Mouse (Mus musculus): Measurements from ENCODE around the gene Mlh1. TPM values are rescaled to one million over a fixed set of nuclear protein-coding genes. Genes with fewer than 3 reads are reported as not detected.

The Mlh1 gene
- total RNA-seq, 2 experiments from 2014 or later: 5.1 to 6.4 TPM

GRCm38 (mm10) chr9:111204601-111205375 lies 66.8 kb downstream of the Mlh1 start:
- DNase-seq: no peak
- no peak for TF ChIP-seq CTCF (IDR thresholded peaks at IDR 0.05)
- intact Hi-C loops (cut with DNase I): loop anchor here (10.0 kb wide), 1 partner anchor 110 kb away; no protein-coding TSS in a partner anchor
- peak overlapping the region; percentile 66 for H3K27ac ChIP-seq
- 0 out of 2 replicates have a peak overlapping the region, but pooled peaks have one; percentile 5 for H3K4me3 ChIP-seq

DNA sequence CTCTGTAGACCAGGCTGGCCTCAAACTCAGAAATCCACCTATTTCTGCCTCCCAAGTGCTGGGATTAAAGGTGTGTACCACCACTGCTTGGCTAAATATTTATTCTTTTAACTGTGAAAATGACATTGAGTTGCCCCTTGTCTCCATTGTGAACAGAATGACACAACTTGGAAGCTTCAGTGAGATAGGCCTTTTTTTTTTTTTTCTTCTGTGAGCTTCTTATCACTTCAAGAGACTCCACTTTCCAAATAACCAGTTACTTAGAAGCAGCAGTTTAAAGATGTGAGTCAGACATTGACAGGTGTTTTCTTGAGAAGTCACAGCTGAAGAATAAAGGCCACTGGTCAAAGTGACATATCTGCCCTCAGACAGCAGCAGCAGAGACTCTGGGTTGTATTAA lies 71.4 kb downstream of the Mlh1 start:
- DNase-seq: no peak
- no peak for TF ChIP-seq CTCF (IDR thresholded peaks at IDR 0.05)
- H3K4me3 ChIP-seq: no peak overlapping the region
- intact Hi-C loops (cut with DNase I): loop anchor here (10.0 kb wide), 1 partner anchor 105 kb away; no protein-coding TSS in a partner anchor
- H3K27ac ChIP-seq: no peak overlapping the region

- H3K4me3 ChIP-seq: no peak overlapping the region
- no peak for DNase-seq
- intact Hi-C loops (cut with DNase I): no loop called here
- no peak overlapping the region for H3K27ac ChIP-seq
- no peak for TF ChIP-seq CTCF (IDR thresholded peaks at IDR 0.05)
Measured at GRCm38 (mm10) chr9:111198332-111198731, 73.3 kb downstream of the Mlh1 start.

DNA sequence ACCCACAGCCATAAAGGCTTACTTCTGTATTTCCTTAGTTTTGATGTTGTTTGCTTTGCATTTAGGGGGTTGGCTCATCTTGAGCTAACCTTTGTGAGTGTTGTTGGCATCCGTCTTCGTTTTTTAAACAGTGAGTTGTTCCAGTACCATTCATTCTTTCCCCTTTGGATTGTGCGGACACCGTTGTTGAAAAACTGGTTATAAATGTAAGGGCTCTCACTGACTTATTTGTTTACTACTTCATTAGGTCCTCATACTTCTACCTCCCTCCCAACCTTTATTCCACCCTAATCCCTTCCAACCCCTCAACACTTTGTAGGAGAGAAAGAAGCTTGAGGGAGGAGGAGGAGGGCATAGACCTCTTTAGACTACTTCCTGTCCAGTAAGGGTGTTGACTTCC lies 73.9 kb downstream of the Mlh1 start:
- no peak overlapping the region for H3K27ac ChIP-seq
- DNase-seq: no peak
- TF ChIP-seq CTCF (IDR thresholded peaks at IDR 0.05): no peak
- intact Hi-C loops (cut with DNase I): no loop called here
- H3K4me3 ChIP-seq: no peak overlapping the region

- intact Hi-C loops (cut with DNase I): no loop called here
- TF ChIP-seq CTCF (IDR thresholded peaks at IDR 0.05): no peak
- Histone ChIP-seq H3K27ac (no peak overlapping the region), H3K4me3 (no peak overlapping the region)
- no peak for DNase-seq
Measured at GRCm38 (mm10) chr9:111197116-111197515, 74.5 kb downstream of the Mlh1 start.

GRCm38 (mm10) chr9:111193211-111193610 lies 78.4 kb downstream of the Mlh1 start:
- DNase-seq: no peak
- intact Hi-C loops (cut with DNase I): no loop called here
- Histone ChIP-seq H3K4me3 (no peak overlapping the region), H3K27ac (no peak overlapping the region)
- TF ChIP-seq CTCF (IDR thresholded peaks at IDR 0.05): no peak

- intact Hi-C loops (cut with DNase I): no loop called here
- no peak overlapping the region for H3K27ac ChIP-seq
- no peak for TF ChIP-seq CTCF (IDR thresholded peaks at IDR 0.05)
- no peak for DNase-seq
- H3K4me3 ChIP-seq: no peak overlapping the region
Measured at GRCm38 (mm10) chr9:111188731-111189130, 82.9 kb downstream of the Mlh1 start.

DNA sequence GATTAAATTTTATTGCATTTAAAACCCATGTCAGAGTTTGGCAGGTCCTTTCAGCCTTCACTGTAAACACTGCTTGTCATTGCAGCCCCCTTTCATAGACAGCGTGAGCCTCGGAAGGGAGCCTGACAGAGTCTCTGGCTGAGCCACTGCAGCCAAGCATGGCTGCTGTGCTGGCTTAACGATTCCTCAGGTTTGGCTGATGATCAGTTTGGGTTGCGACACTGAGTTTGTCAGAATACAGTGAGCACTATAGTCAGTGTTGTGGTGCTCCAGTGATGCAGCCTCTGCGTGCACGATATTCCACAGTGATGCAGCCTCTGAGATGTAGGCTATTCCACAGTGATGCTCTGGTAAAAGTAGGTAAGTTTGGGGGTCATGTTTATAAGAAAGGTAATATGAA lies 84.7 kb downstream of the Mlh1 start:
- Histone ChIP-seq H3K27ac (no peak overlapping the region), H3K4me3 (no peak overlapping the region)
- TF ChIP-seq CTCF (IDR thresholded peaks at IDR 0.05): no peak
- DNase-seq: no peak
- intact Hi-C loops (cut with DNase I): no loop called here

- no peak overlapping the region for H3K27ac ChIP-seq
- no peak for TF ChIP-seq CTCF (IDR thresholded peaks at IDR 0.05)
- intact Hi-C loops (cut with DNase I): no loop called here
- H3K4me3 ChIP-seq: no peak overlapping the region
- no peak for DNase-seq
Measured at GRCm38 (mm10) chr9:111184929-111185328, 86.7 kb downstream of the Mlh1 start.

DNA sequence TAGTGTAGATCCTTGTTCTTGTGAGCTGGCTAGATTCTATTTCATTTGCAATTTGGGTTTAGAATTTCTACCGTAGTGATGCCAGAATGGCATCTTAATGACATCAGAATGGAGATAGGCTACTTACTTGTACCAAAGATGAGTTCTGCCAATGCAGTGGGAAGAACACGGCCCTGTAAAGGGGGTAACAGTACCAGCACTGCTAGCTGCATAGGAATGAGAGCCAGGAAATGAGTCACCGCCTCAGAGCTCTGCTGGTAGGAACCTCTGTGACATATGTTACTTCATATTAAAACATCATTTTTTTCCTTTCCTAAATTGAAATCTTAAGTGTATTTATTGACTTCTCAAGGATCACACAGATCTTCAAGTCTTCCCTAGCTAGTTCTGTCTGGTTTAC lies 89.4 kb downstream of the Mlh1 start:
- Histone ChIP-seq H3K4me3 (no peak overlapping the region), H3K27ac (no peak overlapping the region)
- DNase-seq: no peak
- intact Hi-C loops (cut with DNase I): no loop called here
- no peak for TF ChIP-seq CTCF (IDR thresholded peaks at IDR 0.05)

GRCm38 (mm10) chr9:111178971-111179370 lies 92.6 kb downstream of the Mlh1 start:
- intact Hi-C loops (cut with DNase I): no loop called here
- Histone ChIP-seq H3K27ac (no peak overlapping the region), H3K4me3 (no peak overlapping the region)
- no peak for DNase-seq
- no peak for TF ChIP-seq CTCF (IDR thresholded peaks at IDR 0.05)

Other genes starting within 250 kb of the Mlh1 start
- 1 to 10 TPM; 3.1 to 4.0 TPM for gene Ccrl2, start 214.3 kb downstream of the Mlh1 start, total RNA-seq (2021)
- 10 to 100 TPM; 72.6 to 74.8 TPM for gene Lrrfip2, start 154.2 kb downstream of the Mlh1 start, total RNA-seq (2021)
- gene Epm2aip1, start 138 bp upstream of the Mlh1 start, total RNA-seq (2021): 10 to 100 TPM; 21.1 to 24.7 TPM
- not detected for gene Trank1, start 39.9 kb upstream of the Mlh1 start, total RNA-seq (2021)
- under 1 TPM; 0.41 to 0.50 TPM for gene Dclk3, start 167.3 kb upstream of the Mlh1 start, total RNA-seq (2021)

All from gastrocnemius, adult 2 months (tissue).